ENCODE assay signal across 12 mouse cellular contexts in genomic region chr3:104330646-104331045, GRCm38 (mm10).
"Had no signal": no experiment of that assay in that cellular context is flagged by ENCODE, and none has a peak within 500 bp of the region (broad histone marks: within the 10 kb centered on the region; RNA-seq: fewer than 3 reads in every experiment).

No protein-coding gene starts in this region.

- DNase-seq: kidney, postnatal 14 days; left cerebral cortex, postnatal 4 days; lung, adult 18-20 months; retina, postnatal 1 day; right cerebral cortex, postnatal 4 days; spleen, adult 18-20 months; thymus, postnatal 36 days had no signal

- H3K4me1 ChIP-seq: limb, embryonic 13.5 days had no signal

- H3K9ac ChIP-seq: limb, embryonic 13.5 days; liver, embryonic 14.5 days; midbrain, embryonic 12.5 days; neural tube, embryonic 13.5 days had no signal

- H3K9me3 ChIP-seq: limb, embryonic 13.5 days; midbrain, embryonic 12.5 days; neural tube, embryonic 13.5 days had no signal

- H3K36me3 ChIP-seq: limb, embryonic 13.5 days; midbrain, embryonic 12.5 days; neural tube, embryonic 13.5 days had no signal

- ATAC-seq: midbrain, embryonic 16.5 days had no signal

- H3K27me3 ChIP-seq: limb, embryonic 13.5 days; midbrain, embryonic 12.5 days; neural tube, embryonic 13.5 days had no signal

- H3K4me3 ChIP-seq: limb, embryonic 13.5 days; midbrain, embryonic 12.5 days; neural tube, embryonic 13.5 days had no signal

- H3K4me2 ChIP-seq: limb, embryonic 13.5 days; midbrain, embryonic 12.5 days; neural tube, embryonic 13.5 days had no signal

- H3K27ac ChIP-seq: limb, embryonic 13.5 days; liver, embryonic 14.5 days; midbrain, embryonic 12.5 days; neural tube, embryonic 13.5 days had no signal
